Mouse (Mus musculus) embryonic facial prominence, embryonic 15.5 days (tissue): Measurements from ENCODE around the gene Hspb6. TPM values are rescaled to one million over a fixed set of nuclear protein-coding genes. Genes with fewer than 3 reads are reported as not detected.

Source experiments
- ATAC-seq: fragments of 200-750 bp; cut with Nextera tagmentation; 2 replicates; pipeline ENCODE4 v1.8.0; 2017; ENCODE audit warnings: low read depth, moderate TSS enrichment; ENCODE audit not compliant: insufficient number of reproducible peaks, low FRiP score, low TSS enrichment
- H3K27ac ChIP-seq: fragments of 300-500 bp; sonication (generic); replicated peaks from 2 replicates; pipeline ENCODE4 v1.5.1; 2015; ENCODE audit warnings: mild to moderate bottlenecking, inconsistent platforms
- H3K27me3 ChIP-seq: fragments of 300-500 bp; sonication (generic); 2 replicates; pipeline ENCODE4 v1.6.1; 2015; ENCODE audit warnings: inconsistent platforms
- H3K36me3 ChIP-seq: fragments of 300-500 bp; sonication (generic); 2 replicates; pipeline ENCODE4 v1.6.1; 2015; ENCODE audit warnings: mild to moderate bottlenecking, inconsistent platforms
- H3K4me1 ChIP-seq: fragments of 300-500 bp; sonication (generic); 2 replicates; pipeline ENCODE4 v1.6.1; 2015; ENCODE audit warnings: inconsistent platforms
- H3K4me2 ChIP-seq: fragments of 300-500 bp; sonication (generic); replicated peaks from 2 replicates; pipeline ENCODE4 v1.6.1; 2015; ENCODE audit warnings: mild to moderate bottlenecking, inconsistent platforms
- H3K4me3 ChIP-seq: fragments of 300-500 bp; sonication (generic); replicated peaks from 2 replicates; pipeline ENCODE4 v1.5.1; 2015; ENCODE audit warnings: mild to moderate bottlenecking, inconsistent platforms
- H3K9ac ChIP-seq: fragments of 300-500 bp; sonication (generic); 2 replicates; pipeline ENCODE4 v1.6.1; 2015; ENCODE audit warnings: inconsistent platforms
- H3K9me3 ChIP-seq: fragments of 300-500 bp; sonication (generic); replicated peaks from 2 replicates; pipeline ENCODE4 v1.6.1; 2016; ENCODE audit warnings: inconsistent platforms
- WGBS: fragments of 180-500 bp; shearing (Covaris S2); methylation state at CpG from one replicate; pipeline ENCODE4 v1.1.7; 2015; 5-methylcytosine and 5-hydroxymethylcytosine counted together
- polyA plus RNA-seq: library from polyadenylated mRNA; unstranded; fragments of >200 nt; fragmentation: Nextera tagmentation; extraction: Ambion mirVana; gene quantifications from 2 replicates; pipeline ENCODE4 v1.2.1, GENCODE M21; 2015

The Hspb6 gene
- polyA plus RNA-seq: 19.9 and 22.2 TPM in 2 replicates

- Histone ChIP-seq H3K36me3 (peaks cover 38% of the 10 kb centered on the region), H3K27me3 (no peaks in the 10 kb centered on the region), H3K27ac (peak within 1 kb of the TSS; percentile 100), H3K9me3 (no peaks in the 10 kb centered on the region), H3K4me3 (peak within 1 kb of the TSS; percentile 81), H3K4me1 (peaks cover 17% of the 10 kb centered on the region), H3K4me2 (peak within 1 kb of the TSS; percentile 96), H3K9ac (peak within 1 kb of the TSS; percentile 63)
- WGBS: under 1% methylated on average over 44 of the region's 44 CpGs
- peak; percentile 95 for ATAC-seq
Observed at GRCm38 (mm10) chr7:30552102-30553020, at the start of gene Hspb6, which contains the start of gene Proser3. Gene Hspb6 (plus strand): TSS chr7:30552178. Gene Proser3 (minus strand): TSS chr7:30552299.

- Histone ChIP-seq H3K9me3 (no peaks in the 10 kb centered on the region), H3K4me2 (no peak overlapping the region), H3K4me1 (no peaks in the 10 kb centered on the region), H3K36me3 (no peaks in the 10 kb centered on the region), H3K27ac (no peak overlapping the region), H3K27me3 (no peaks in the 10 kb centered on the region), H3K9ac (no peak overlapping the region), H3K4me3 (no peak overlapping the region)
- ATAC-seq: no peak
- 78% methylated on average over 4 of the region's 4 CpGs for WGBS
Observed at GRCm38 (mm10) chr7:30508061-30508460, 43.9 kb upstream of the Hspb6 start.

DNA sequence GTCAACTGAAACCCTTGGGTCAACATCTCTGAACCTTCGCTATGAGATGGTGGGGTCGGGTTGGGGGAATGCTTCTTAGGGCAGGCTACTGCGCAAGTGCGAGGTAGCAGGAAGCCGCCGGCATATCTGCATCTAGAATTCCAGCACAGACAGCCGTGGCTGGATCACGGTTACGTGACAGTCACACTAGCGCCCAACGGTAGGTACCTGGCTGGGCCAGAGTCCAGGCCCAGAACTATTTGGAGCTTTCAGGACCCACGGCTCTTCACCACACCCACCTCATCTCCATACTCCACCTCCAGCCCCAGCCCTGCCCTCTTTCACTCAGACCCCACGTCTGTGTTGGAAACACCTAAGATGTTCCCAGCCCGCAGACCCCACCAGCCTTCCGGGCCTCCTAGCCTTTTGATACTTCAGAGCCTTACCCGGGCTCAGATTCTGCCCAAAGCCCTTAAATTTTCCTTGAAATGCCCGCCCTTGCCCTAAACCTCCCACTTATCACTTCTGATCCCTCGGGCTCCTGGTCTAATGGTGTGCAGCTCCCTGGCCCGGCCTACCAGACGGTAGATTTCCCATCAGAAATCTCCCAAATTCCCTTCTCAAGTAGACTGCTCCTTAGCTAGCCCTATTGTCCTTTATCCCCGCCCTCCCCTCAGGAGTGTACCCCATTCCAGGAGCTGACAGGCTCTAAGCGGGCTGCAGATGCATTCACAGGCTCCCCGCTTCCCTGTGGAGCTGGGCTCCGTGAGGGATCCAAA, 36.8 kb upstream of the Hspb6 start:
- Histone ChIP-seq H3K27ac (no peak overlapping the region), H3K4me1 (no peaks in the 10 kb centered on the region), H3K4me3 (no peak overlapping the region), H3K9me3 (no peaks in the 10 kb centered on the region), H3K4me2 (no peak overlapping the region), H3K9ac (no peak overlapping the region), H3K27me3 (no peaks in the 10 kb centered on the region), H3K36me3 (no peaks in the 10 kb centered on the region)
- ATAC-seq: no peak
- WGBS: 58% methylated on average over 24 of the region's 24 CpGs

DNA sequence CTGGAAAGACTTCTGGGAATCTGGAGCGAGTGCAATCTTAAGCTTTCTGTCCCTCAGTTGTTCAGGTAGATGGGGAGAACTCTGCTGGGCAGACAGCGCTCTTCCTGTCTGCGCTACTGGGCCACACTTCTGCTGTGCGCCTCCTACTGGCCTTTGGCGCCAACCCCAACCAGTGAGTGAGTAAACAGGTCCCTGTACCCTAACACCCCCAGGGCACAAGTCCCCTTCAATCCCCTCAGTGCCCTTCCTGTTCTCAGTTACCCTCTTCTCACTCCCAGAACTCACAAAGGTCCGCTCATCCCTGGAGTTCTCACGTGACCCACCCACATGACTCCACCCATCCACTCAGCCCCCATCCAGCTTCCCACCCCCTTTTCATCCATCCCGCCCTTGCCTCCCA, 33.7 kb upstream of the Hspb6 start:
- no peak overlapping the region for H3K9ac ChIP-seq
- H3K9me3 ChIP-seq: no peaks in the 10 kb centered on the region
- no peak for ATAC-seq
- no peak overlapping the region for H3K4me3 ChIP-seq
- H3K27me3 ChIP-seq: no peaks in the 10 kb centered on the region
- 36% methylated on average over 8 of the region's 8 CpGs for WGBS
- H3K4me2 ChIP-seq: no peak overlapping the region
- no peaks in the 10 kb centered on the region for H3K4me1 ChIP-seq
- H3K36me3 ChIP-seq: peaks cover 7% of the 10 kb centered on the region; the same call in 1 of the 2 replicates
- H3K27ac ChIP-seq: no peak overlapping the region

DNA sequence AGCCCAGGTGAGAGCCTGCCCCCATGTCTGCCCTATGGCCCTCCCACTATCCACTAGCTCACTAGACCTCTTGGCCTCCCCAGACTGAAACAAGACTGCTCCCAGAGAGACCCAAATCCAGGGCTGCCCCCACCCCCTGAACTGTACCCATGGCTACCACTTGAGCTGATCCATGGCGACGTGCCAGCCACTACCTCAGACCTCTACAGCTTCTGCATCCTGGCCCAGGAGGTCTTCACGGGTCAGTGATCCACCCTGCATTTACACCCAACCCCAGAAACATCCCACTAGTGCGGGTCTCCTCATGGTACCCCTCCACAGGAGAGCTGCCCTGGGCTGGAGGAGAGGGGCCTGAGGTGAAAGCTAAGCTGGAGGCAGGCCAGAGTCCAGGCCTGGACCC, 31.6 kb upstream of the Hspb6 start:
- no peak overlapping the region for H3K4me3 ChIP-seq
- H3K27me3 ChIP-seq: no peaks in the 10 kb centered on the region
- 76% methylated on average over 4 of the region's 4 CpGs for WGBS
- no peaks in the 10 kb centered on the region for H3K9me3 ChIP-seq
- no peak for ATAC-seq
- peaks cover 19% of the 10 kb centered on the region; the same call in 1 of the 2 replicates for H3K36me3 ChIP-seq
- H3K27ac ChIP-seq: no peak overlapping the region
- no peak overlapping the region for H3K9ac ChIP-seq
- H3K4me1 ChIP-seq: no peaks in the 10 kb centered on the region
- no peak overlapping the region for H3K4me2 ChIP-seq

- H3K4me1 ChIP-seq: peaks cover 3% of the 10 kb centered on the region
- H3K27ac ChIP-seq: no peak overlapping the region
- ATAC-seq: no peak
- H3K36me3 ChIP-seq: peaks cover 19% of the 10 kb centered on the region; the same call in 1 of the 2 replicates
- H3K4me3 ChIP-seq: no peak overlapping the region
- 65% methylated on average over 5 of the region's 5 CpGs for WGBS
- no peak overlapping the region for H3K4me2 ChIP-seq
- H3K9ac ChIP-seq: no peak overlapping the region
- H3K9me3 ChIP-seq: no peaks in the 10 kb centered on the region
- H3K27me3 ChIP-seq: no peaks in the 10 kb centered on the region
Observed at GRCm38 (mm10) chr7:30520856-30521255, 31.1 kb upstream of the Hspb6 start.

DNA sequence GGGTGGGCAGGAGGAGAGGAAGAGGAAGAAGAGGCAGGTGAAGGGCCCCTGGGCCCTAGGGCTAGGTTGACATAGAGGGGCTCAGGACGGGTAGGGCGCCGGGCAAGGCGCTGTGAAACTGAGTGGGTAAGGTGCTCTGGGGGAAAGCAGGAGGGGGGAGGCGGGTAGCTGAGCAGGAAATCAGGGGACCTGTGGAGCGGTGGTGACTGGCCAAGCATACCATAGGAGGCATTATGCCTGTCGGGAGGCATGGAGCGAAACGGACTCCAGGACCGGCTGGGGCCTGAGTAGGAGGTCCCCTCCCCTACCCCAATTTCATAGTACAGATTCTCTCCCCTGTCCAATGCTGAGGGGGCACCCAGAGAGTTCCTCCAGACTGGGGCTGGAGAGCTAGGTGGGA, 29.1 kb upstream of the Hspb6 start:
- no peak for ATAC-seq
- Histone ChIP-seq H3K9me3 (no peaks in the 10 kb centered on the region), H3K4me2 (no peak overlapping the region), H3K9ac (no peak overlapping the region), H3K4me3 (no peak overlapping the region), H3K27me3 (no peaks in the 10 kb centered on the region), H3K27ac (no peak overlapping the region), H3K36me3 (peaks cover 26% of the 10 kb centered on the region), H3K4me1 (peaks cover 15% of the 10 kb centered on the region)
- 79% methylated on average over 10 of the region's 10 CpGs for WGBS

- Histone ChIP-seq H3K4me1 (peaks cover 15% of the 10 kb centered on the region), H3K9me3 (no peaks in the 10 kb centered on the region), H3K36me3 (peaks cover 42% of the 10 kb centered on the region), H3K4me3 (no peak overlapping the region), H3K27me3 (no peaks in the 10 kb centered on the region), H3K9ac (no peak overlapping the region), H3K4me2 (no peak overlapping the region), H3K27ac (no peak overlapping the region)
- ATAC-seq: no peak
- 75% methylated on average over 6 of the region's 6 CpGs for WGBS
Observed at GRCm38 (mm10) chr7:30524487-30524886, 27.5 kb upstream of the Hspb6 start.

- WGBS: 13% methylated on average over 10 of the region's 10 CpGs
- no peaks in the 10 kb centered on the region for H3K9me3 ChIP-seq
- peak overlapping the region; percentile 26 for H3K4me3 ChIP-seq
- ATAC-seq: peak; percentile 44; the same call in 1 of the 2 replicates
- peak overlapping the region; percentile 79 for H3K27ac ChIP-seq
- no peaks in the 10 kb centered on the region for H3K27me3 ChIP-seq
- H3K4me2 ChIP-seq: peak overlapping the region; percentile 48
- peaks cover 54% of the 10 kb centered on the region for H3K36me3 ChIP-seq
- H3K9ac ChIP-seq: 0 out of 2 replicates have a peak overlapping the region, but pooled peaks have one; percentile 31
- peaks cover 15% of the 10 kb centered on the region for H3K4me1 ChIP-seq
Observed at GRCm38 (mm10) chr7:30525954-30526353, 26.0 kb upstream of the Hspb6 start.

GRCm38 (mm10) chr7:30526399-30526798, 25.6 kb upstream of the Hspb6 start:
- H3K27ac ChIP-seq: peak overlapping the region; percentile 79
- peak overlapping the region; percentile 48 for H3K4me2 ChIP-seq
- 14% methylated on average over 17 of the region's 17 CpGs for WGBS
- no peak for ATAC-seq
- H3K9me3 ChIP-seq: no peaks in the 10 kb centered on the region
- H3K36me3 ChIP-seq: peaks cover 56% of the 10 kb centered on the region
- peaks cover 15% of the 10 kb centered on the region for H3K4me1 ChIP-seq
- no peaks in the 10 kb centered on the region for H3K27me3 ChIP-seq
- H3K9ac ChIP-seq: peak overlapping the region; percentile 31; the same call in 1 of the 2 replicates
- peak overlapping the region; percentile 26 for H3K4me3 ChIP-seq

DNA sequence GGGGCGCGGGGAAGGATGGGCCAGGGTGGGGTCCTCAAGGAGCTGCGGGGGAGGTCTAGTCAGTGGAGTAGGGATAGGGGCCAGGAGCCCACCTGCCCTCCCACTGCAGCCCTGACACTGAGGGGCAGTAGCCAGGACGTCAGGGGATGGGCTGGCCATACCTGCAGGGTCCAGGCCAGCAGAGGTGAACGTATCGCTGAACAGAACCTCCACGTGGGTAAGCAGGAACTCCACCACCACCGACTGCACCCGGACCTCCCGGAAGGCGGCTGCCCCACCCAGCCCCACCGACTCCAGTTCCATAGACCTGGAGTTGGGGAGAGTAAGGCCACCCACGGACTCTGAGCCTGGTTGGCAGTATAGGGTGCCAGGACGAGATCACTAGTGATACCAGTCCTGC, 25.0 kb upstream of the Hspb6 start:
- Histone ChIP-seq H3K9me3 (no peaks in the 10 kb centered on the region), H3K4me1 (peaks cover 15% of the 10 kb centered on the region), H3K27ac (peak overlapping the region; percentile 79), H3K36me3 (peaks cover 62% of the 10 kb centered on the region), H3K4me3 (peak overlapping the region; percentile 26; the same call in 1 of the 2 replicates), H3K4me2 (peak overlapping the region; percentile 48), H3K9ac (no peak overlapping the region), H3K27me3 (no peaks in the 10 kb centered on the region)
- 66% methylated on average over 14 of the region's 14 CpGs for WGBS
- no peak for ATAC-seq
